Mouse (Mus musculus): ENCODE data around the gene Gpr139.

The Gpr139 gene

DNA sequence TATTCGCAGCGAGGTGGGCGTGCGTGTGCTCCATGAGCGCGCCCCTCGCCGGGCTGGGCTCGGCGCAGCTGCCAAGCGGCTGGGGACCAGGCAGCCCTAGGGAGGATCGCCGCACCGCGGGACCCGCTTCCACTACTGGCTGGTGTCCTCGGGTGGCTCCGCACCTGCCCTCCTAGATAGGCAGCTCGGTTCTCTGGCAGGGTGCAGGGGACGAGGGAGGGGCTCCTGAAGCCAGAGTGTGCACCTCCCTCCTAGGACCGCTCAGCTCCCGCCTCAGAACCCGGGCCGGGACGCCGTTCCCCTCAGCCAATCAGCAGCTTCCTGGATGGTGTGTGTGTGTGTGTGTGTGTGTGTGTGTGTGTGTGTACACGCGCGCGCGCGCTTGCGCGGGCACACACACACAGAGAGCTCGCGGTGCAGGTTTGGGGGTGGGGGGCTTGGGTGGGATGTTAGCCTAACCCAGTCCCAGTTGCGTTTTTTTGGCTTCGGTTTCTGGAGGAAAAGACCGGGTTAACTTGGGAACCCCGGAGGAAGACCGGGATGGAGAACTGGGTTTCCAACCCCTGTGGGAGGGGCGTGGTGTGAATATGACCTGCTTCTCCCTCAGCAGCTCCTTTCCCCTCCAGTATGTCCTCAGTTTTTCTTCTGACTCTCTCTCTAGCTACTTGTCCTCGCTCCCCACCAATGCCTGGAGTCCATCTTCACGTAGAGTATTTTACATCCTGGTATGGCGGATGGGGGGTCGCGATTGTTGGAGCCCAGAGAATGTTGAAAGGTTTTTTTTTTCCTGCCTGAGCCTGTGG, at the start of gene Gpr139:
Gene Gpr139 (minus strand): TSS at position 263 of the 803 bp plus-strand sequence.
- no peak for DNase-seq (ENCODE audit: low spot score)

DNA sequence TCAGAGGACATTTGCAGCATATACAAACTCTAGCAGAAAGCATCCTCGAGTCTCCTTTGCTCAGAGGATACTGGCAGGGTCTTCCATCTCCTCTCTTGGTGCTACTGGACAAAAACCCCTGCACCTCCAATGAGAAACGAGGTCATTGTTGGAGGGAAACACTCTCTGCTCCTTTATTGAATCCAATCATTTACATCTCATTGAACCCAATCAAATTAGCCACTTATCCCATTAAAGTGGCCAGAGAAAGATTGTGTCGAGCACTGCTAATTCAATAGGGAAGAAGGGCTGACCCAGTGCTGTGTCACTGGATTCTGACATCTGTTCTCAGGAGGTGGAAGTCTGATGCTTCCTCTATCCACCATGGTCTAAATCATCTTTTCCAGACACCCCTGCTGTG, 46.6 kb upstream of the Gpr139 start:
- DNase-seq (ENCODE audit: low spot score), result no peak

DNA sequence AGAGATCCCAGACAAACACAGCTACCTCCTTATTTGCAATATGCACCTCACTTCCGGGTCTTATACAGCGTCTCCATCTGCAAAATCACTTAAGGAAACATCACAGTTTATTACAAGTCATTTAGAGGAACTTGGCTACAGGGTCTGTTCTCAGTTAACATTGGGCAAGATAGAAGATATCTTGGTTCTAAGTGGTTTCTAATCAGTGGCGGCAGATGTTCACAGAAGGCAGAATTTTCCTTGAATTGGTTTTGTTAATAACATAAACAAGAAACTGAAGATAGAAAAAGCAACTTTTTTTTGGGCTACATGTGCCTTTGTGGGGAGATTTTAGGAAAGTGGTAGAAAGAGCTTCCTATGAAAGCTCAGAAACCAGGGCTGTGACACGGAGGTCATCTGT, 38.3 kb upstream of the Gpr139 start:
- no peak for DNase-seq (ENCODE audit: low spot score)

DNA sequence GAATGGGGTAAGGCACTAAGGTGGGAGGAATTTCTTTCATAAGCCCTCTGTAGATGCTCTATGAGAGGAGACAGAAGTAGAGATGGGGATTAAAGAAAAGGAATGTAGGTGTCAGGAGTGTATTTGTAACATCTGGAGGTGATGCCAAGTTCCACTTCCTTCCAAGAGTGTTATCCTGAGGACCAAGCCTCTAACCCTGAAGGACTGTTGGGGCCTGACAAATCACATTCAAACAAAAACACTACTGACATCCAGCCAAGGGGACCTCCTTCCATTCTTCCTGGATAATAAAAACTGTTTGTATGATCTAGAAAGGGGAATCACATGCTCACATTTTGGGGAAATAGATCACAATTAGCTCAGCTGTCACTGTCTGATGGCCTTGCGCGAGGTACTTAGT, 34.7 kb upstream of the Gpr139 start:
- no peak for DNase-seq (ENCODE audit: low spot score)

DNA sequence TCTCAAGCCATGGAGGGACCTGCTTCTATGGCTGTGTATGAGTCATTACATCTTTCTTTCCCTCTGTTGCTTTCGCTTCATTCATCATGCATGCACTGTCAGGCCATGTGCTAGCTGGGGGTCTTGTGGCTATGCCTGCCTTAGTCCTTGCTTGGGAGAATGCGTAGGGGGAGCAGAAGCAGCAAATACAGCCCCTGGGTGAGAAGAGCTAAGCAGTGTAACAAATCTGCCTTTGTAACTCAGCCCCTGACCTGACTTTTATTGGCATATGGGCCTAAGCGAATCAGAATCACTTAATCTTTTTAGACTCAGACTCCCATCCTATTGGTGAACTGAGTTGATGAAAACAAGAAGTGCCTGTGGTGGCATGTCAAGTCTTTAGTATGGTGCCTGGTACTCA, 22.8 kb upstream of the Gpr139 start:
- DNase-seq (ENCODE audit: low spot score), result no peak

DNA sequence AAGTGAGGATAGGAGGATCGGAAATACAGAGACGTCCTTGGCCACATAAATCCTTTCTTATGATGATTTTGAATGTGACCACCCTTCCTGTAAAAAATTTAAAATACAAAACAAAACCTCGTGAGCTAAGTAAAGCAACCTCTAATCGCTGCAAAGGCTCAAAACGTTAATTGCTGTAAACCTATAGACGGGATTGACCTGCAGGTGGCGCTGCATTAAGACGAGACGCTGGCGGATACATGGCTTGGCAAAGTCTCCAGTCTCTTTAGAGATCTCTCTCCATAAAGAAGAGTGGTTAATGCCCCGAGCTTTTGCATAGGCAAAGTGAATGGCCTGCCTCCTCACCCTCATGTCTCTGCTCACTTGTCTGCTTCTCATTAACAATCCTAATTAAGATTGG, 2.0 kb upstream of the Gpr139 start:
- peak; percentile 52 for DNase-seq (ENCODE audit: low spot score)

DNA sequence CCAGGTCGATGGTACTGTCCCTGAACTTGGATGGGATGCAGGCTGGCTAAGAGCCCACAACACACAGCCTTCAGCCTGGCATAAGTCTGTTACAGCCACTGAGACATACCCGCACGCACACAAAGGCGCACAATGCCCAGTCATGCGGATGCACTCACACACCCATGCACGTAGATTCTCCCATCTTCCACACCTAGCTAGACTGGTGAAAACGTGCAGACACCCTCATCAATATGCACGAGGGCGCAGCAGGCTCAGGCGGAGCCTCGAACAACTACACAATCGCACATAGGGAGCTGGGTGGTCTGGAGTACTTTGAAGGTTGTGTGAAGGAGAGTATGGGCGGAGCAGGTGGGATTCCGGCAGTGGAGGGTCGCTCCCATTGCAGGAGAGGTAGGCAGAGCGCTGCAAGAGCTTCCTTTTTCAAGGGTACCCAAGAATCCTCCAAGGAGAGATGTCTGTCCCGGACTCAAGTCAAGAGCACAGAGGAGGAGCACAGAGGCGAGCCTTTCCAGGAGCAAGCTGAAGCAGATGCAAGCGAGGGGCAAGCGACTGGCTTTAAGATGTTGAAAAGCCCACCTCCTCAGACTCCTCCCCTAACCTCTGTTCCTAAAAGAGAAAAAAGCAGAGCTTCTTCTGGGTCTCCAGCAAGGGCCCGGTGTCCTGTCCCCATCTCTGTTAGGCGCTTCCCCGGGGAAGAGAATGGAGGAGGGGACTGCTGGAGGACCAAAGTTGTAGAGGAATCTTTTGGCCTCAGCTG, 958 bp upstream of the Gpr139 start:
- DNase-seq (ENCODE audit: low spot score), result no peak

DNA sequence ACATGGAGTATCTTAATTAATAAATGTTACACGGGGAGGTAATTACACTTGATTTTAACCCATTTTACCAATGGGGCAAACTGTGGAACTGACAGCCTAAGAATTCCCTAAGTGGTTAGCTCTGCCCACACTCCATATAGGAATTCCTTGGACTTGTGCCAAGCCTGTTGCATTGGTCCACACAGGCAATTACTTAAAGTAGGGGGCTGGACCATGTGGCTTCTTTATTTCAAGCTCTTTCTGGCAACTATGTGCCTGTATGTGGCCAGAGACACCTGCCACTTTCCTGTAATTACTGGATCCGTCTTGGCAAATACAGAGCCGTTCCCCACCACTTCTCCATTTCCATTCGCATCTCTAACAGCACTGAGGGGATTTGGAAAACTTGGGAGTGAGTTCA, 3.4 kb downstream of the Gpr139 start:
- no peak for DNase-seq (ENCODE audit: low spot score)

DNA sequence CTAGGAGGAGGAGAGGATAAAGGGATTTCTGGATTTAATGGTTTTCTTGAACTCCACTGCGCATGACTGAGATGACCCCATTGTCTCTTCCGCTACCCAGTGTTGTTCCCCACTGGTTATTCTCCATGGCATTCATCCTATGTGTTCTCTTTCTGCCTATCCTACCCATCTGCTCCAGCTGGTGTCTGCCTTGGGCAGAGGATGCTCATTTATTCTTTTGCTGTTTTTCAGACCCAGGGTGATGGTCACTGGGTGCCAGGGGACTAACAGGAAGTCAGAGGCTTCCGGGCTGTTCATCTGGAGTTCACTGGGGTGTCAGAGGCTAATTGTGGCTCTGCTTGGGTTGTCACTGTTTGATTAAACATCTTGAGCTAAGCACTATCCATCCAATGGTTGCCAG, 24.4 kb downstream of the Gpr139 start:
- no peak for DNase-seq (ENCODE audit: low spot score)

DNA sequence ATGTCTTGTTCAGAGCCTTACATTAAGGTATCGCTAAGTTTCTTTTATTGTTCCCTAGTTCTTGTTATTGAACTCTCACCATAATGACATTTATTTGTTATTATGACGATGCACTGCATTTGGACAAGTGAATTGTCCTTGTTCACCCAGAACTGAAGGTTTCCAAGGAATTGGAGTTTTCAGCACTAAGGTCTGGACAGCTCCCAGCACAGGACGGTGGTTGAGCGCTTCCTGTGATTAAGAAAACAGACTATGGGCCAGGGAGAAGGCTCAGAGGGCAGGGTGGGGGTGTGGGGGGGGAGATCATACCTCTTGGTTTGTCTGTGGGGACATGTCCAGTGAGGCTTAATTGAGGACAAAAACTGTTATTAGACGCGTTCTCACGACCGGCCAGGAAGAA, 72.6 kb downstream of the Gpr139 start:
- peak; percentile 2 for DNase-seq (ENCODE audit: low spot score)

DNA sequence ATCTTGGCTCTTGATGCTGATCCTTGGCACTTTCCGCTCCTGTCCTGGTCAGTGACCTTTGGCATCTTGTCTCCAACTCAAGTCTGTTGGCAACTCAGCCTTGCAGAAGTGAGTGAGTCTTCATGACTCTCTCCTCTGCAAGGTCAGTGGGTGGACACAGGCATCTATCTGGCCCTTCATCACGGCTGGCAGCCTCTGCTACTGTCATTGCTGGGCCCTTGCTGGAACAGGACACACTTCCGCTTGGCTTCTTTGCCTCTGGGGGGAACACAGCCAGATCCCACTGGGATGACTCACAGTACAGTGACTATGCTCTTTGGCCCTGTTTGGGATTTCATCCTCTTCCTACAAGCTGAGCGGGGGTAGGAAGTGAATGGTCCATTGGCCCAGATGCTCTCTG, 78.5 kb downstream of the Gpr139 start:
- DNase-seq (ENCODE audit: low spot score), result no peak

DNA sequence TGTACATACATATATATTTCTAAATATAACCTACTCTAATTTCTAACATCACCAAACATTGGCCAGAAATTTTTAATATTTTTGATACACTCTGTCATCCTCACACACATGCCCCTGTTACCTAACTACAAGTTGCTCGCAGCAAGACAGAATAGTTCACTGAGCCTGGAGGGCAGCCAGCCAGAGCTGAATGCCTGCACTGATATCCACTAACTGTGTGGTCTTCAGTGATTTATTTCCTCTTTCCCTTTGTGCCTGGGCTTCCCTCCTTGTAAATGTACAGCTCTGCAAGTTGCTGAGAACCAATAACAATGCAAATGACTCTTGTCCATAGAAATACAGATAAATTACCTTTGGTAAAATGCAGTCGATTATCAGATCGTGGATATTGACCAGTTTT, 87.8 kb downstream of the Gpr139 start:
- no peak for DNase-seq (ENCODE audit: low spot score)

Measured in c-Kit-positive CD71-positive TER-119-positive erythroid progenitor cells, embryonic 14.5 days (primary cell).